Mouse (Mus musculus) thymus, postnatal 0 days (tissue): ENCODE data around the gene Gm436. TPM values are rescaled to one million over a fixed set of nuclear protein-coding genes. Genes with fewer than 3 reads are reported as not detected.

Experiments used
- DNase-seq: peaks from one replicate; pipeline ENCODE4 v3.0.0-alpha.2; 2015; ENCODE audit warnings: low spot score
- polyA plus RNA-seq: library from polyadenylated mRNA; unstranded; fragments of >200 nt; fragmentation: Nextera tagmentation; extraction: Ambion mirVana; gene quantifications from 2 replicates; pipeline ENCODE4 v1.2.1, GENCODE M21; 2015

Gm436 gene
- not detected in 2 replicates for polyA plus RNA-seq

- DNase-seq, result no peak
Observed at GRCm38 (mm10) chr4:144686268-144686667, at the start of gene Gm436. Gene Gm436 (minus strand): TSS chr4:144686368.

DNA sequence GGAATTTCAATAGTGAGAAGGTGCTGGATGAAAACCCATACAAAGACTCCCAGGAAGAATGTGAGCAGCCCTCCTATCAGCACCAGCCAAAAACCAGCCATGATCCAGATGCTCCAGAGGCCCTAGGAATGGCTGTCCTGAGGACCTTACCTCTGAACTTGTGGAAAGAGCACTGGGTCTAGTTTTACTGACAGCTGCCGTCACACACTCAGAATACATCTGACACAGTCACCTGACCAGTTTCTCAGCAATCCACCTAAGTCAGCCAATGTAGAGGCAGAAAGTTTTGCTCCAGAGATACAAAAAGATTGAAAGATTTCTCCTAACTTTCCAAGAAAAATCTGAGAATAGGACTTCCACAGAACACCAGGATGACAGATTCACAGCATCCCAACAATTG lies 35.1 kb upstream of the Gm436 start, which contains the start of gene Gm13178:
Gene Gm13178, minus strand, starts transcription at position 101 of the 400 bp plus-strand sequence.
- no peak for DNase-seq

GRCm38 (mm10) chr4:144719691-144720090 lies 33.5 kb upstream of the Gm436 start:
- no peak for DNase-seq

DNA sequence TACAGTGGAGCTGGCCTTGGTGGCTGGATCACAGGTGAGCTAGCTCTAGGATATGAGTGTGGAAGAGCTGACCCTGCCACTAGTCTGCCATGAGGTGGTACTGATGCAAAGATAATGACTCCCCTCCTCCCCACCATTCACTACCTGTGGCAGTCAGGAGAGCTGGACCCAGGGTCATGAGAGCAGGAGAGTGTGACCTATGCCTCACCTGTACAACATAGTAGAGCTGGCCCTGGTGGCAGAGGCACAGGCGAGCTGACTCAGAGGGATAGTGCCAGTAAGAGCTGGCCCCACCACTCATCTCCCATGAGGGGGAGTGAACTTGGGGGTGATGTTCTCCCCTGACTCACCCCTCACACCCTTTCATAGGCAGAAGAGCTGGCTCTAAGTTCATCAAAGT lies 32.1 kb upstream of the Gm436 start:
- no peak for DNase-seq

- DNase-seq, result no peak
Observed at GRCm38 (mm10) chr4:144638263-144638662, 47.9 kb downstream of the Gm436 start.

Other genes starting within 250 kb of the Gm436 start
- gene 1700012P22Rik, start 247.6 kb downstream of the Gm436 start, polyA plus RNA-seq, result 0.13 TPM in 1 of 2 replicates, not detected in the other
- not detected in 2 replicates for gene Gm9944, start 233.1 kb downstream of the Gm436 start, polyA plus RNA-seq
- gene Aadacl3, start 222.6 kb downstream of the Gm436 start, polyA plus RNA-seq, result not detected in 2 replicates
- gene 9430007A20Rik, start 166.5 kb downstream of the Gm436 start, polyA plus RNA-seq, result not detected in 2 replicates
- not detected in 2 replicates for gene Gm13124, start 121.2 kb downstream of the Gm436 start, polyA plus RNA-seq
- not detected in 2 replicates for gene Aadacl4, start 72.7 kb downstream of the Gm436 start, polyA plus RNA-seq
- gene Gm13178, start 35.0 kb upstream of the Gm436 start, polyA plus RNA-seq, result not detected in 2 replicates
- gene Gm438, start 100.2 kb upstream of the Gm436 start, polyA plus RNA-seq, result not detected in 2 replicates
- gene Dhrs3, start 206.5 kb upstream of the Gm436 start, polyA plus RNA-seq, result 129 and 131 TPM in 2 replicates